Mouse (Mus musculus): Measurements from ENCODE around the gene Pate4.
A peak's percentile ranks its signal among the peaks of the same experiment; 100 is the strongest.

DNA sequence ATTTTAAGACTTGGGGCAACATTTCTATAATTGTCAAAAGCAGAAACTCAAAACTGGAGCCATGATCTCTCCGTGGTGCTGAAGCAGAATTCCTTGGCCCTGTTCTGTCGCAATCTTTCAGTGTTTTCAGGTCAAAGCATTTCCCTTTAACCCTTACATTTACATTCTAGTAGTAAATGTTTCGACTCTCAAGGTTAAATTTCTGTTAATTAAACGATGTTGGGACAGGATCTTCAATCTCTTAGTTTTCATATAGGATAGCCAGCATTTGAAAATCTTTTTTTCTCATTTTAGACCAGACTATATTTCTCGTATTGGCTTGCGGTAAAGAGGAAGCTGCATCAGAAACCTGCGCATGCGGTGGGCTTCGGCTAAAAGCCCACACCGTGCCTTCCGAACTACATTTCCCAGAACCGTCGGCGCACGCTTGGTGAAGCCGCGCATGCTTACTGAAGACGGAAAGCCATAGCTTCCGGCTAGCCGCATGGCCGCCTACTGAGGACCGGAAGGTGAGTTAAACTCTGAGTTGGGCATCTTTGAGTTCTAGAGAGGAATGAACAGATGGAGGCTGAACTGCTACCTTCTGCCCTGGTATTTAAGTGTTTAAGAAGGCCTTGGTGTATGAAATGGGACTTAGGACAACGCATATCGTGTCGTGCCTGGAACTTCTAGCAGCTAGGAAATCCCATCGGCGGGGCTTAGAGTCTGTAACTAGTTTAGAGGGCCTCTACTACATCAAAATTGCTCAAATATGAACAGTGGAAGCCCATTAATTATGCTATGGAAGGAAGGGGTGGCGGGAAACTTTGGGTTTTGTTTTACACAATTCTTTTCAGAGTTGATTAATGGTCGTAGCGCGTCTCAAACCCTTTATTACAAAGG is 52.5 kb downstream of the Pate4 start:
- TF ChIP-seq POLR2A (IDR thresholded peaks at IDR 0.05; ENCODE audit: insufficient read depth, low read depth, low read length) (peak; percentile 21; the same call in 1 of the 2 replicates), CTCF (IDR thresholded peaks at IDR 0.05; ENCODE audit: insufficient read depth, low read depth, low read length) (no peak)
